Mouse (Mus musculus) cerebellum, postnatal 36 days (tissue): ENCODE measurements at regions not wholly inside any gene's neighbourhood (a gene's known extent, or its start where the extent isn't known, plus 50 kb on each side); places are given as distances from the start of the nearest gene placed in this dataset.

Experiments
- DNase-seq, 2 experiments: peaks; one replicate each; pipeline ENCODE4 v3.0.0; 2021 to 2022; ENCODE audit warnings: mixed read lengths in 2 of 2

GRCm38 (mm10) chr16:25088649-25089019 lies 198.0 kb upstream of the Tprg start:
- no peak for DNase-seq

GRCm38 (mm10) chr16:25104165-25104564 lies 182.5 kb upstream of the Tprg start:
- no peak for DNase-seq

- no peak for DNase-seq
Observed at GRCm38 (mm10) chr16:25104603-25105002, 182.0 kb upstream of the Tprg start.

GRCm38 (mm10) chr16:25140164-25140563 lies 146.5 kb upstream of the Tprg start:
- DNase-seq: no peak

GRCm38 (mm10) chr16:25147486-25147885 lies 139.1 kb upstream of the Tprg start:
- DNase-seq: no peak

- no peak for DNase-seq
Observed at GRCm38 (mm10) chr16:25149186-25149585, 137.4 kb upstream of the Tprg start.

- no peak for DNase-seq
Observed at GRCm38 (mm10) chr16:25176870-25177269, 109.7 kb upstream of the Tprg start.

GRCm38 (mm10) chr16:25178055-25178454 lies 108.6 kb upstream of the Tprg start:
- no peak for DNase-seq

GRCm38 (mm10) chr16:25181939-25182338 lies 104.7 kb upstream of the Tprg start:
- DNase-seq: no peak

GRCm38 (mm10) chr16:25197079-25197478 lies 89.5 kb upstream of the Tprg start:
- no peak for DNase-seq

- no peak for DNase-seq
Observed at GRCm38 (mm10) chr16:25198844-25199243, 87.8 kb upstream of the Tprg start.

GRCm38 (mm10) chr16:25199984-25200383 lies 86.6 kb upstream of the Tprg start:
- DNase-seq: no peak

- no peak for DNase-seq
Observed at GRCm38 (mm10) chr16:25201094-25201770, 85.4 kb upstream of the Tprg start.

GRCm38 (mm10) chr16:25213250-25213649 lies 73.4 kb upstream of the Tprg start:
- DNase-seq: no peak

- no peak for DNase-seq
Observed at GRCm38 (mm10) chr16:25220552-25220951, 66.1 kb upstream of the Tprg start.

GRCm38 (mm10) chr16:25224801-25225200 lies 61.8 kb upstream of the Tprg start:
- DNase-seq: no peak
